28 mouse cellular contexts compared by ENCODE assay signal in genomic region chr1:74747335-74747734, GRCm38 (mm10). TPM values are rescaled to one million over a fixed set of nuclear protein-coding genes. Genes with fewer than 3 reads are reported as not detected.
A peak's percentile ranks its signal among the peaks of the same experiment; 100 is the strongest.
DNase-seq lines count a peak whose midpoint lies in the region; ATAC-seq and TF ChIP-seq lines count a peak whose summit lies in the region.
"Had no signal": no experiment of that assay in that cellular context is flagged by ENCODE, and none has a peak within 500 bp of the region (broad histone marks: within the 10 kb centered on the region; RNA-seq: fewer than 3 reads in every experiment).

No protein-coding gene starts in this region.

- WGBS in heart, embryonic 13.5 days, result 67% methylated on average over 5 of the region's 5 CpGs
- WGBS in lung, postnatal 0 days, result 49% methylated on average over 5 of the region's 5 CpGs

- H3K27ac ChIP-seq in heart, embryonic 13.5 days (replicated peaks), result no peak overlapping the region
- no peak overlapping the region for H3K27ac ChIP-seq in lung, postnatal 0 days (ENCODE audit: low read length)
- H3K27ac ChIP-seq: embryonic facial prominence, embryonic 12.5 days; forebrain, embryonic 15.5 days; hindbrain, embryonic 14.5 days; midbrain, embryonic 12.5 days had no signal

- peak; percentile 41 for TF ChIP-seq POLR2A in myocyte (IDR thresholded peaks at IDR 0.05; ENCODE audit: insufficient read length, low read depth)

- H3K4me3 ChIP-seq in heart, embryonic 13.5 days, result no peak overlapping the region
- H3K4me3 ChIP-seq in lung, postnatal 0 days (ENCODE audit: low read depth, low read length), result no peak overlapping the region
- peak overlapping the region; percentile 31 for H3K4me3 ChIP-seq in myocyte
- H3K4me3 ChIP-seq: embryonic facial prominence, embryonic 12.5 days; forebrain, embryonic 15.5 days; midbrain, embryonic 12.5 days had no signal

- H3K79me2 ChIP-seq in myocyte (ENCODE audit: control insufficient read depth, insufficient read depth), result no peaks in the 10 kb centered on the region

- no peak overlapping the region for H3K9ac ChIP-seq in heart, embryonic 13.5 days
- H3K9ac ChIP-seq in lung, postnatal 0 days (replicated peaks; ENCODE audit: low read depth), result no peak overlapping the region
- H3K9ac ChIP-seq: embryonic facial prominence, embryonic 12.5 days; forebrain, embryonic 15.5 days; hindbrain, embryonic 14.5 days; liver, postnatal 0 days; midbrain, embryonic 12.5 days had no signal

- ATAC-seq in heart, embryonic 13.5 days (ENCODE audit: extremely low read depth, insufficient number of reproducible peaks, low FRiP score, low TSS enrichment), result no peak
- ATAC-seq in lung, postnatal 0 days, result no peak; the same call in 1 of the 2 replicates
- ATAC-seq: forebrain, embryonic 15.5 days; inflammation-experienced regulatory T-cells, adult 6 months; liver, postnatal 0 days; Patski had no signal

- peaks cover 38% of the 10 kb centered on the region for H3K4me1 ChIP-seq in heart, embryonic 13.5 days
- no peaks in the 10 kb centered on the region for H3K4me1 ChIP-seq in lung, postnatal 0 days (ENCODE audit: insufficient read depth, low read depth, low read length)
- H3K4me1 ChIP-seq: embryonic facial prominence, embryonic 12.5 days had no signal

- H3K4me2 ChIP-seq in heart, embryonic 13.5 days, result peak overlapping the region; percentile 69
- no peak overlapping the region for H3K4me2 ChIP-seq in lung, postnatal 0 days (replicated peaks; ENCODE audit: low read depth, low read length)
- H3K4me2 ChIP-seq in myocyte (ENCODE audit: low read depth), result peak overlapping the region; percentile 97
- H3K4me2 ChIP-seq: embryonic facial prominence, embryonic 12.5 days; forebrain, embryonic 15.5 days; hindbrain, embryonic 14.5 days; liver, embryonic 11.5 days; midbrain, embryonic 12.5 days had no signal

- no peak for DNase-seq in heart, postnatal 25 days (ENCODE audit: low spot score)
- DNase-seq in lung, postnatal 0 days (ENCODE audit: low spot score), result peak; percentile 21
- DNase-seq in lung, postnatal 25 days (ENCODE audit: low spot score), result no peak
- DNase-seq in gastrocnemius, postnatal 10 days, result peak; percentile 31
- no peak for DNase-seq in thymus, postnatal 4 days
- DNase-seq in left cerebral cortex, postnatal 10 days (ENCODE audit: extremely low spot score in 1 of 2, low spot score in 2 of 2), result no peak
- DNase-seq: adrenal gland, adult 8-10 months; cerebellum, adult 11-12 months; cerebellum, postnatal 10 days; heart, postnatal 10 days; kidney, adult 2 months; kidney, postnatal 25 days; layer of hippocampus, adult 9-11 months; liver, postnatal 0 days had no signal

- no peaks in the 10 kb centered on the region for H3K9me3 ChIP-seq in heart, embryonic 13.5 days
- no peaks in the 10 kb centered on the region for H3K9me3 ChIP-seq in lung, postnatal 0 days (ENCODE audit: low read length)
- H3K9me3 ChIP-seq: embryonic facial prominence, embryonic 12.5 days; forebrain, embryonic 15.5 days; G1E; heart, embryonic 10.5 days; midbrain, embryonic 12.5 days had no signal

- intact Hi-C loops in heart, postnatal 25 days (cut with DNase I), result no loop called here
- intact Hi-C loops in left cerebral cortex, postnatal 10 days (cut with DNase I), result no loop called here

- TF ChIP-seq CTCF in lung, postnatal 0 days (IDR thresholded peaks at IDR 0.05), result no peak

- H3ac ChIP-seq in myocyte (ENCODE audit: control insufficient read depth, insufficient read length), result no peak overlapping the region

- H3K36me3 ChIP-seq in heart, embryonic 13.5 days, result no peaks in the 10 kb centered on the region
- H3K36me3 ChIP-seq in lung, postnatal 0 days (ENCODE audit: insufficient read depth, low read length), result no peaks in the 10 kb centered on the region
- H3K36me3 ChIP-seq in myocyte (ENCODE audit: control insufficient read depth, insufficient read depth), result peaks cover 9% of the 10 kb centered on the region
- H3K36me3 ChIP-seq: embryonic facial prominence, embryonic 12.5 days; forebrain, embryonic 15.5 days; G1E; heart, embryonic 10.5 days; midbrain, embryonic 12.5 days had no signal

- H3K27me3 ChIP-seq in heart, embryonic 13.5 days (replicated peaks), result peaks cover 3% of the 10 kb centered on the region
- H3K27me3 ChIP-seq in lung, postnatal 0 days (replicated peaks; ENCODE audit: insufficient read depth, low read length), result no peaks in the 10 kb centered on the region
- no peaks in the 10 kb centered on the region for H3K27me3 ChIP-seq in myocyte (ENCODE audit: control insufficient read depth, insufficient read depth, insufficient read length)
- H3K27me3 ChIP-seq: Patski had no signal

- no peak for TF ChIP-seq EP300 in lung, postnatal 0 days (IDR thresholded peaks at IDR 0.05)

TF ChIP-seq in myocyte, 11 proteins besides CTCF, POLR2A, EP300 and RAD21:
- TF ChIP-seq USF1 (IDR thresholded peaks at IDR 0.05; ENCODE audit: low read depth) (no peak), TCF12 (IDR thresholded peaks at IDR 0.05; ENCODE audit: insufficient read depth, poor library complexity, severe bottlenecking) (peak; percentile 80), CEBPB (IDR thresholded peaks at IDR 0.05; ENCODE audit: insufficient read depth, poor library complexity, severe bottlenecking) (no peak), SRF (IDR thresholded peaks at IDR 0.05; ENCODE audit: control insufficient read depth, insufficient read length, low read depth) (no peak), TCF3 (IDR thresholded peaks at IDR 0.05; ENCODE audit: insufficient read length, low read depth) (peak; percentile 87), MYOG (IDR thresholded peaks at IDR 0.05; ENCODE audit: control insufficient read depth in 1 of 3, insufficient read depth in 1 of 3, insufficient read length in 2 of 3, low read depth in 2 of 3) (peak; percentile 77 to 99 (median 96)), MYOD1 (IDR thresholded peaks at IDR 0.05; ENCODE audit: control insufficient read depth in 1 of 3, insufficient read length in 2 of 3, low read depth in 2 of 3) (peak; percentile 56 to 98 (median 92)), REST (IDR thresholded peaks at IDR 0.05; ENCODE audit: insufficient read depth, insufficient read length) (no peak), E2F4 (IDR thresholded peaks at IDR 0.05; ENCODE audit: insufficient read depth) (no peak)
TF ChIP-seq in myocyte: peak in this region for 4.

RNA-seq across cellular contexts. Expression of gene Prkag3, which starts 1.7 kb away (rescaled TPM):
- 4.2 and 7.2 TPM in 2 replicates for polyA plus RNA-seq in heart, embryonic 13.5 days (2015; fragmentation: Nextera tagmentation; extraction: Ambion mirVana)
- total RNA-seq in heart, postnatal 25 days (2021), result 1 to 10 TPM in 1 of 2 experiments, under 1 TPM in 1; 0.96 to 2.7 TPM
- 2.6 and 4.6 TPM in 2 replicates for polyA plus RNA-seq in lung, postnatal 0 days (2015; fragmentation: Nextera tagmentation; extraction: Ambion mirVana)
- 10 to 100 TPM; 64.7 to 66.7 TPM for total RNA-seq in gastrocnemius, postnatal 10 days (2021)
- polyA plus RNA-seq in myocyte (2012; fragmentation: generic; extraction: Trizol), result 24.6 TPM
- total RNA-seq in left cerebral cortex, postnatal 10 days (2021), result not detected
- total RNA-seq: G1E; megakaryocyte progenitor cell, adult 5-6 weeks had no signal
- polyA plus RNA-seq: forebrain, embryonic 15.5 days; G1E; hindbrain, embryonic 14.5 days; inflammation-experienced regulatory T-cells, adult 6 months; liver, embryonic 11.5 days; midbrain, embryonic 12.5 days; Patski had no signal

RNA-seq across cellular contexts. Expression of gene Wnt6, which starts 24.4 kb away (rescaled TPM):
- 0.31 and 0.36 TPM in 2 replicates for polyA plus RNA-seq in heart, embryonic 13.5 days (2015; fragmentation: Nextera tagmentation; extraction: Ambion mirVana)
- total RNA-seq in heart, postnatal 25 days (2021), result under 1 TPM in 1 of 2 experiments, not detected in 1; 0.20 TPM
- 0.36 and 0.50 TPM in 2 replicates for polyA plus RNA-seq in lung, postnatal 0 days (2015; fragmentation: Nextera tagmentation; extraction: Ambion mirVana)
- total RNA-seq in gastrocnemius, postnatal 10 days (2021), result 1 to 10 TPM in 1 of 2 experiments, under 1 TPM in 1; 0.95 to 1.5 TPM
- polyA plus RNA-seq in myocyte (2012; fragmentation: generic; extraction: Trizol), result 3.1 TPM
- total RNA-seq in left cerebral cortex, postnatal 10 days (2021), result 1 to 10 TPM; 1.2 to 1.7 TPM
- total RNA-seq: G1E; neutrophil, adult 5-6 weeks had no signal
- polyA plus RNA-seq: G1E; inflammation-experienced regulatory T-cells, adult 6 months; Patski had no signal

RNA-seq across cellular contexts. Expression of gene Cyp27a1, which starts 34.0 kb away (rescaled TPM):
- 11.1 and 11.3 TPM in 2 replicates for polyA plus RNA-seq in heart, embryonic 13.5 days (2015; fragmentation: Nextera tagmentation; extraction: Ambion mirVana)
- 10 to 100 TPM; 11.1 to 11.9 TPM for total RNA-seq in heart, postnatal 25 days (2021)
- 5.2 and 5.4 TPM in 2 replicates for polyA plus RNA-seq in lung, postnatal 0 days (2015; fragmentation: Nextera tagmentation; extraction: Ambion mirVana)
- 1 to 10 TPM; 8.6 to 8.9 TPM for total RNA-seq in gastrocnemius, postnatal 10 days (2021)
- 0.42 TPM for polyA plus RNA-seq in myocyte (2012; fragmentation: generic; extraction: Trizol)
- 1 to 10 TPM in 1 of 2 experiments, under 1 TPM in 1; 0.75 to 1.3 TPM for total RNA-seq in left cerebral cortex, postnatal 10 days (2021)
- total RNA-seq: CH12.LX had no signal
- polyA plus RNA-seq: G1E, Patski had no signal

RNA-seq across cellular contexts. Expression of gene Wnt10a, which starts 44.0 kb away (rescaled TPM):
- not detected in 2 replicates for polyA plus RNA-seq in heart, embryonic 13.5 days (2015; fragmentation: Nextera tagmentation; extraction: Ambion mirVana)
- not detected for total RNA-seq in heart, postnatal 25 days (2021)
- not detected in 2 replicates for polyA plus RNA-seq in lung, postnatal 0 days (2015; fragmentation: Nextera tagmentation; extraction: Ambion mirVana)
- total RNA-seq in gastrocnemius, postnatal 10 days (2021), result under 1 TPM in 1 of 2 experiments, not detected in 1; 0.29 TPM
- polyA plus RNA-seq in myocyte (2012; fragmentation: generic; extraction: Trizol), result 44.0 TPM
- 1 to 10 TPM in 1 of 2 experiments, under 1 TPM in 1; 0.87 to 1.1 TPM for total RNA-seq in left cerebral cortex, postnatal 10 days (2021)
- total RNA-seq: heart, postnatal 10 days; megakaryocyte progenitor cell, adult 5-6 weeks; neutrophil, adult 5-6 weeks had no signal
- polyA plus RNA-seq: G1E, Patski had no signal

Comparison
In these comparisons a context has a peak if more than half of its experiments do, and no peak if none do; other contexts are left out.
1. DNase-seq: peak in lung, postnatal 0 days (single experiment) and gastrocnemius, postnatal 10 days (single experiment); none in heart, postnatal 25 days (single experiment), lung, postnatal 25 days (single experiment), thymus, postnatal 4 days (single experiment) and left cerebral cortex, postnatal 10 days (0 of 2).
2. RNA of gene Prkag3, which starts 1.7 kb away (total RNA-seq): 64.7 to 66.7 TPM in gastrocnemius, postnatal 10 days; 0.96 to 2.7 TPM in heart, postnatal 25 days and not detected in left cerebral cortex, postnatal 10 days; every median in the first group is over 10 times any median in the second.
3. RNA of gene Cyp27a1, which starts 34.0 kb away (total RNA-seq): 11.1 to 11.9 TPM in heart, postnatal 25 days and 8.6 to 8.9 TPM in gastrocnemius, postnatal 10 days; 0.75 to 1.3 TPM in left cerebral cortex, postnatal 10 days; every median in the first group is over 4 times any median in the second.